Mouse (Mus musculus): ENCODE data around the gene Apba2.

Apba2 gene

GRCm38 (mm10) chr7:64531297-64531696 lies 29.8 kb downstream of the Apba2 start:
- DNase-seq (ENCODE audit: low read depth, low spot score) = no peak

GRCm38 (mm10) chr7:64533374-64533773 lies 31.9 kb downstream of the Apba2 start:
- no peak for DNase-seq (ENCODE audit: low read depth, low spot score)

GRCm38 (mm10) chr7:64535269-64535668 lies 33.8 kb downstream of the Apba2 start:
- DNase-seq (ENCODE audit: low read depth, low spot score) = no peak

GRCm38 (mm10) chr7:64539450-64540148 lies 38.1 kb downstream of the Apba2 start:
- no peak for DNase-seq (ENCODE audit: low read depth, low spot score)

GRCm38 (mm10) chr7:64546801-64547200 lies 45.3 kb downstream of the Apba2 start:
- no peak for DNase-seq (ENCODE audit: low read depth, low spot score)

- DNase-seq (ENCODE audit: low read depth, low spot score) = no peak
These were observed 49.4 kb downstream of the Apba2 start for GRCm38 (mm10) chr7:64550856-64551255.

GRCm38 (mm10) chr7:64552523-64553190 lies 51.2 kb downstream of the Apba2 start:
- no peak for DNase-seq (ENCODE audit: low read depth, low spot score)

- no peak for DNase-seq (ENCODE audit: low read depth, low spot score)
These were observed 60.4 kb downstream of the Apba2 start for GRCm38 (mm10) chr7:64561711-64562498.

- DNase-seq (ENCODE audit: low read depth, low spot score) = no peak
These were observed 63.5 kb downstream of the Apba2 start for GRCm38 (mm10) chr7:64564891-64565571.

GRCm38 (mm10) chr7:64566371-64567243 lies 65.1 kb downstream of the Apba2 start:
- DNase-seq (ENCODE audit: low read depth, low spot score) = no peak

- no peak for DNase-seq (ENCODE audit: low read depth, low spot score)
These were observed 67.2 kb downstream of the Apba2 start for GRCm38 (mm10) chr7:64568722-64569121.

GRCm38 (mm10) chr7:64569676-64570075 lies 68.2 kb downstream of the Apba2 start:
- no peak for DNase-seq (ENCODE audit: low read depth, low spot score)

- no peak for DNase-seq (ENCODE audit: low read depth, low spot score)
These were observed 69.4 kb downstream of the Apba2 start for GRCm38 (mm10) chr7:64570914-64571313.

GRCm38 (mm10) chr7:64574144-64574543 lies 72.6 kb downstream of the Apba2 start:
- no peak for DNase-seq (ENCODE audit: low read depth, low spot score)

- DNase-seq (ENCODE audit: low read depth, low spot score) = no peak
These were observed 75.0 kb downstream of the Apba2 start for GRCm38 (mm10) chr7:64576519-64576951.

- DNase-seq (ENCODE audit: low read depth, low spot score) = no peak
These were observed 76.7 kb downstream of the Apba2 start for GRCm38 (mm10) chr7:64578176-64578575.

GRCm38 (mm10) chr7:64579887-64580286 lies 78.4 kb downstream of the Apba2 start:
- DNase-seq (ENCODE audit: low read depth, low spot score) = no peak

GRCm38 (mm10) chr7:64580293-64580692 lies 78.8 kb downstream of the Apba2 start:
- DNase-seq (ENCODE audit: low read depth, low spot score) = no peak

GRCm38 (mm10) chr7:64582358-64582757 lies 80.9 kb downstream of the Apba2 start:
- no peak for DNase-seq (ENCODE audit: low read depth, low spot score)

- no peak for DNase-seq (ENCODE audit: low read depth, low spot score)
These were observed 82.2 kb downstream of the Apba2 start for GRCm38 (mm10) chr7:64583670-64584121.

- DNase-seq (ENCODE audit: low read depth, low spot score) = no peak
These were observed 84.6 kb downstream of the Apba2 start for GRCm38 (mm10) chr7:64586133-64586532.
